Comparison of ENCODE assay signal across 11 mouse cellular contexts in genomic region chr9:83537921-83538536, GRCm38 (mm10). TPM values are rescaled to one million over a fixed set of nuclear protein-coding genes. Genes with fewer than 3 reads are reported as not detected.
A peak's percentile ranks its signal among the peaks of the same experiment; 100 is the strongest.
DNase-seq lines count a peak whose midpoint lies in the region; ATAC-seq lines count a peak whose summit lies in the region.
"Had no signal": no experiment of that assay in that cellular context is flagged by ENCODE, and none has a peak within 500 bp of the region (broad histone marks: within the 10 kb centered on the region; RNA-seq: fewer than 3 reads in every experiment).

No protein-coding gene starts in this region.

- no peaks in the 10 kb centered on the region for H3K9me3 ChIP-seq in heart, embryonic 11.5 days (replicated peaks; ENCODE audit: control insufficient read depth, low read length)
- no peaks in the 10 kb centered on the region for H3K9me3 ChIP-seq in hindbrain, embryonic 14.5 days (ENCODE audit: control insufficient read depth, low read length)

- intact Hi-C loops in heart, postnatal 36 days (cut with DNase I) = no loop called here

- DNase-seq in heart, postnatal 36 days = no peak
- peak; percentile 7 for DNase-seq in ovary, adult 18-20 months (ENCODE audit: low spot score)
- DNase-seq in ovary, postnatal 14 days (ENCODE audit: low spot score) = no peak
- DNase-seq in hindbrain, embryonic 14.5 days (ENCODE audit: low spot score) = peak; percentile 50
- peak; percentile 46 for DNase-seq in retina, postnatal 1 day
- DNase-seq in thymus, postnatal 0 days (ENCODE audit: low spot score) = no peak
- no peak for DNase-seq in spleen, postnatal 14 days (ENCODE audit: low spot score in 2 of 2)
- DNase-seq: gastrocnemius, postnatal 10 days; lung, adult 18-20 months; thymus, adult 18-20 months had no signal

- no peak for ATAC-seq in heart, embryonic 11.5 days (replicated peaks; ENCODE audit: insufficient number of reproducible peaks, low FRiP score, low TSS enrichment)
- peak; percentile 56; the same call in 1 of the 2 replicates for ATAC-seq in hindbrain, embryonic 14.5 days (ENCODE audit: low FRiP score)

- no peak overlapping the region for H3K9ac ChIP-seq in heart, embryonic 11.5 days (ENCODE audit: low read depth, low read length)
- no peak overlapping the region for H3K9ac ChIP-seq in hindbrain, embryonic 14.5 days

- H3K4me3 ChIP-seq in heart, embryonic 11.5 days (ENCODE audit: low read depth, low read length) = no peak overlapping the region
- H3K4me3 ChIP-seq in hindbrain, embryonic 14.5 days (replicated peaks; ENCODE audit: low read length) = no peak overlapping the region

- no peak overlapping the region for H3K4me2 ChIP-seq in heart, embryonic 11.5 days
- 0 out of 2 replicates have a peak overlapping the region, but pooled peaks have one; percentile 18 for H3K4me2 ChIP-seq in hindbrain, embryonic 14.5 days (replicated peaks)

- WGBS in heart, embryonic 11.5 days (ENCODE audit: insufficient replicate concordance) = 51% methylated on average over 15 of the region's 15 CpGs
- WGBS in hindbrain, embryonic 14.5 days = 33% methylated on average over 15 of the region's 15 CpGs

- H3K27me3 ChIP-seq in heart, embryonic 11.5 days (ENCODE audit: control insufficient read depth, insufficient read depth, low read length) = no peaks in the 10 kb centered on the region
- H3K27me3 ChIP-seq in hindbrain, embryonic 14.5 days (ENCODE audit: control insufficient read depth, insufficient read depth, low read length) = no peaks in the 10 kb centered on the region

- no peaks in the 10 kb centered on the region for H3K36me3 ChIP-seq in heart, embryonic 11.5 days (ENCODE audit: control insufficient read depth, insufficient read depth, low read length)
- no peaks in the 10 kb centered on the region for H3K36me3 ChIP-seq in hindbrain, embryonic 14.5 days (replicated peaks; ENCODE audit: control insufficient read depth, insufficient read depth)

- peaks cover 27% of the 10 kb centered on the region for H3K4me1 ChIP-seq in heart, embryonic 11.5 days (ENCODE audit: control insufficient read depth, insufficient read depth, low read length)
- H3K4me1 ChIP-seq in hindbrain, embryonic 14.5 days (replicated peaks; ENCODE audit: control insufficient read depth, insufficient read depth, low read length) = 0 out of 2 replicates have a peak, but pooled peaks cover 4% of the 10 kb centered on the region

- H3K27ac ChIP-seq in heart, embryonic 11.5 days (ENCODE audit: low read depth, low read length) = peak overlapping the region; percentile 6; the same call in 1 of the 2 replicates
- peak overlapping the region; percentile 52 for H3K27ac ChIP-seq in hindbrain, embryonic 14.5 days

RNA-seq across cellular contexts. Expression of gene Sh3bgrl2, which starts 10.1 kb away (rescaled TPM):
- 20.5 and 22.4 TPM in 2 replicates for polyA plus RNA-seq in heart, embryonic 11.5 days (2014; fragmentation: Nextera tagmentation; extraction: Ambion mirVana)
- total RNA-seq in heart, postnatal 36 days (2021) = 1 to 10 TPM; 4.3 to 6.3 TPM
- polyA plus RNA-seq in hindbrain, embryonic 14.5 days (2014; fragmentation: Nextera tagmentation; extraction: Ambion mirVana) = 9.7 and 12.4 TPM in 2 replicates
- polyA plus RNA-seq in thymus, postnatal 0 days (2015; fragmentation: Nextera tagmentation; extraction: Ambion mirVana) = 4.4 and 5.2 TPM in 2 replicates

Comparison
In these comparisons a context has a peak if more than half of its experiments do, and no peak if none do; other contexts are left out.
1. DNase-seq: peak in ovary, adult 18-20 months (single experiment), hindbrain, embryonic 14.5 days (single experiment) and retina, postnatal 1 day (single experiment); none in heart, postnatal 36 days (0 of 2), ovary, postnatal 14 days (single experiment), thymus, postnatal 0 days (single experiment) and spleen, postnatal 14 days (0 of 2).